Mouse (Mus musculus): ENCODE measurements around the gene Ptpn3. TPM values are rescaled to one million over a fixed set of nuclear protein-coding genes. Genes with fewer than 3 reads are reported as not detected.

Ptpn3 gene
- total and polyA plus RNA-seq, 3 experiments = 0.08 to 0.14 (median 0.09) TPM

GRCm38 (mm10) chr4:57140992-57141717, 160.5 kb downstream of the Ptpn3 start:
- peaks cover 54% of the 10 kb centered on the region for H3K27me3 ChIP-seq (replicated peaks)
- DNase-seq (ENCODE audit: extremely low read depth) = no peak

More at GRCm38 (mm10) chr4:57140992-57141717, 160.5 kb downstream of the Ptpn3 start:
- TF ChIP-seq BHLHE40 (IDR thresholded peaks at IDR 0.05; ENCODE audit: low read depth, low read length) (no peak), ZC3H11A (IDR thresholded peaks at IDR 0.05; ENCODE audit: low read depth, low read length) (no peak), CHD1 (IDR thresholded peaks at IDR 0.05; ENCODE audit: low read depth, low read length) (no peak), MAX (IDR thresholded peaks at IDR 0.05; ENCODE audit: low read length) (no peak), EP300 (IDR thresholded peaks at IDR 0.05; ENCODE audit: low read length) (no peak), ZNF384 (IDR thresholded peaks at IDR 0.05; ENCODE audit: low read depth, low read length) (no peak), MEF2A (IDR thresholded peaks at IDR 0.05; ENCODE audit: borderline replicate concordance, low read depth, low read length) (no peak), POLR2A (IDR thresholded peaks at IDR 0.05; ENCODE audit: low read depth, low read length) (no peak), MXI1 (IDR thresholded peaks at IDR 0.05; ENCODE audit: low read depth, low read length) (no peak), IRF4 (IDR thresholded peaks at IDR 0.05; ENCODE audit: low read depth, low read length) (no peak), RCOR1 (conservative IDR thresholded peaks at IDR 0.05; ENCODE audit: low read depth, low read length) (no peak), MAZ (IDR thresholded peaks at IDR 0.05; ENCODE audit: low read depth, low read length) (no peak), GABPA (IDR thresholded peaks at IDR 0.05; ENCODE audit: insufficient replicate concordance, low read depth, low read length) (no peak), USF1 (IDR thresholded peaks at IDR 0.05; ENCODE audit: low read depth, low read length) (no peak), CHD2 (IDR thresholded peaks at IDR 0.05; ENCODE audit: low read length) (no peak), NELFE (IDR thresholded peaks at IDR 0.05; ENCODE audit: low read depth, low read length) (no peak), RAD21 (IDR thresholded peaks at IDR 0.05; ENCODE audit: low read depth, low read length) (no peak), PAX5 (IDR thresholded peaks at IDR 0.05; ENCODE audit: low read length) (no peak)
- in situ Hi-C loops (cut with MboI; ENCODE audit: low pct_ligation_motif_present, low pct_unique_long_range_greater_than_20kb, low sequenced_read_pairs) (no loop called here), dilution Hi-C loops (cut with MboI; ENCODE audit: extremely low pct_ligation_motif_present, extremely low pct_unique_long_range_greater_than_20kb, low sequenced_read_pairs) (no loop called here)
- no peak overlapping the region for H3K9ac ChIP-seq (ENCODE audit: insufficient read depth, low read depth)
- H3K79me2 ChIP-seq (replicated peaks; ENCODE audit: control insufficient read depth, extremely low read depth, insufficient read depth, poor library complexity, severe bottlenecking) = no peaks in the 10 kb centered on the region
- H3K4me3 ChIP-seq (replicated peaks in 1 of 3; ENCODE audit: low read depth in 2 of 3, low read length in 2 of 3, poor library complexity in 1 of 3) = no peak overlapping the region
- H3K4me2 ChIP-seq (ENCODE audit: insufficient read depth, low read depth, poor library complexity, severe bottlenecking) = no peak overlapping the region
- H3K36me3 ChIP-seq (replicated peaks in 1 of 2; ENCODE audit: control insufficient read depth in 1 of 2, insufficient read depth in 1 of 2, low read length in 1 of 2) = no peaks in the 10 kb centered on the region
- no peak overlapping the region for H3K27ac ChIP-seq (ENCODE audit: insufficient read depth, low read depth)
- peaks cover 10 to 13% of the 10 kb centered on the region in 2 experiments for H3K4me1 ChIP-seq (ENCODE audit: control insufficient read depth in 1 of 2, insufficient read depth in 2 of 2)
- no peaks in the 10 kb centered on the region for H3K9me3 ChIP-seq (replicated peaks; ENCODE audit: low read length)

Other genes starting within 250 kb of the Ptpn3 start
- 2.1 and 4.9 TPM in 2 replicates for gene Epb41l4b, start 158.4 kb downstream of the Ptpn3 start, total RNA-seq (2012; rRNA removed)
- 0.93 and 1.1 TPM in 2 replicates for gene Epb41l4b, start 158.4 kb downstream of the Ptpn3 start, total RNA-seq (2014; rRNA removed)
- gene Epb41l4b, start 158.4 kb downstream of the Ptpn3 start, polyA plus RNA-seq (2012; ENCODE audit: insufficient read length, low read depth) = 1.1 and 2.0 TPM in 2 replicates
- gene Palm2, start 132.4 kb upstream of the Ptpn3 start, total RNA-seq (2012; rRNA removed) = 0.04 TPM in 1 of 2 replicates, not detected in the other
- not detected in 2 replicates for gene Palm2, start 132.4 kb upstream of the Ptpn3 start, total RNA-seq (2014; rRNA removed)
- not detected in 2 replicates for gene Palm2, start 132.4 kb upstream of the Ptpn3 start, polyA plus RNA-seq (2012; ENCODE audit: insufficient read length, low read depth)